Mouse (Mus musculus): ENCODE results near the gene Gar1. TPM values are rescaled to one million over a fixed set of nuclear protein-coding genes. Genes with fewer than 3 reads are reported as not detected.

The Gar1 gene
- polyA plus RNA-seq, 1 experiment from 2014 or later: 44.5 TPM

GRCm38 (mm10) chr3:129798551-129798950, 32.6 kb downstream of the Gar1 start:
- Histone ChIP-seq H3K4me2 (ENCODE audit: low read depth, low read length) (no peak overlapping the region), H3K9me3 (replicated peaks; ENCODE audit: control insufficient read depth, low read length) (no peaks in the 10 kb centered on the region), H3K4me1 (ENCODE audit: control insufficient read depth, insufficient read depth, low read length) (no peaks in the 10 kb centered on the region), H3K27me3 (ENCODE audit: control insufficient read depth, insufficient read depth, low read length) (no peaks in the 10 kb centered on the region), H3K4me3 (ENCODE audit: low read depth, low read length) (no peak overlapping the region), H3K27ac (replicated peaks; ENCODE audit: low read depth, low read length) (no peak overlapping the region), H3K9ac (replicated peaks; ENCODE audit: low read length) (no peak overlapping the region), H3K36me3 (replicated peaks; ENCODE audit: control insufficient read depth, insufficient read depth, low read depth, low read length) (no peaks in the 10 kb centered on the region)
- ATAC-seq (replicated peaks; ENCODE audit: insufficient number of reproducible peaks, low FRiP score, low TSS enrichment, low read depth) (no peak), DNase-seq (ENCODE audit: low spot score) (no peak)
- 88% methylated on average over 11 of the region's 11 CpGs for WGBS

GRCm38 (mm10) chr3:129797341-129797740, 33.9 kb downstream of the Gar1 start:
- H3K4me3 ChIP-seq (ENCODE audit: low read depth, low read length): no peak overlapping the region
- no peak for DNase-seq (ENCODE audit: low spot score)

GRCm38 (mm10) chr3:129793801-129794200, 37.4 kb downstream of the Gar1 start:
- no peaks in the 10 kb centered on the region for H3K27me3 ChIP-seq (ENCODE audit: control insufficient read depth, insufficient read depth, low read length)
- no peak overlapping the region for H3K4me3 ChIP-seq (ENCODE audit: low read depth, low read length)
- H3K36me3 ChIP-seq (replicated peaks; ENCODE audit: control insufficient read depth, insufficient read depth, low read depth, low read length): no peaks in the 10 kb centered on the region
- ATAC-seq (replicated peaks; ENCODE audit: insufficient number of reproducible peaks, low FRiP score, low TSS enrichment, low read depth): no peak
- WGBS: 90% methylated on average over 5 of the region's 5 CpGs
- no peaks in the 10 kb centered on the region for H3K9me3 ChIP-seq (replicated peaks; ENCODE audit: control insufficient read depth, low read length)
- no peak overlapping the region for H3K27ac ChIP-seq (replicated peaks; ENCODE audit: low read depth, low read length)
- no peak overlapping the region for H3K4me2 ChIP-seq (ENCODE audit: low read depth, low read length)
- H3K4me1 ChIP-seq (ENCODE audit: control insufficient read depth, insufficient read depth, low read length): no peaks in the 10 kb centered on the region
- no peak for DNase-seq (ENCODE audit: low spot score)
- no peak overlapping the region for H3K9ac ChIP-seq (replicated peaks; ENCODE audit: low read length)

More at GRCm38 (mm10) chr3:129797341-129797740, 33.9 kb downstream of the Gar1 start:
- no peaks in the 10 kb centered on the region for H3K4me1 ChIP-seq (ENCODE audit: control insufficient read depth, insufficient read depth, low read length)
- H3K36me3 ChIP-seq (replicated peaks; ENCODE audit: control insufficient read depth, insufficient read depth, low read depth, low read length): no peaks in the 10 kb centered on the region
- no peak for ATAC-seq (replicated peaks; ENCODE audit: insufficient number of reproducible peaks, low FRiP score, low TSS enrichment, low read depth)
- no peak overlapping the region for H3K9ac ChIP-seq (replicated peaks; ENCODE audit: low read length)
- H3K27ac ChIP-seq (replicated peaks; ENCODE audit: low read depth, low read length): no peak overlapping the region
- no peaks in the 10 kb centered on the region for H3K27me3 ChIP-seq (ENCODE audit: control insufficient read depth, insufficient read depth, low read length)
- WGBS: 78% methylated on average over 5 of the region's 5 CpGs
- no peaks in the 10 kb centered on the region for H3K9me3 ChIP-seq (replicated peaks; ENCODE audit: control insufficient read depth, low read length)
- H3K4me2 ChIP-seq (ENCODE audit: low read depth, low read length): no peak overlapping the region

- DNase-seq (ENCODE audit: low spot score): no peak
- H3K9me3 ChIP-seq (replicated peaks; ENCODE audit: control insufficient read depth, low read length): no peaks in the 10 kb centered on the region
- H3K4me1 ChIP-seq (ENCODE audit: control insufficient read depth, insufficient read depth, low read length): no peaks in the 10 kb centered on the region
- no peak overlapping the region for H3K27ac ChIP-seq (replicated peaks; ENCODE audit: low read depth, low read length)
- no peak overlapping the region for H3K9ac ChIP-seq (replicated peaks; ENCODE audit: low read length)
- ATAC-seq (replicated peaks; ENCODE audit: insufficient number of reproducible peaks, low FRiP score, low TSS enrichment, low read depth): no peak
- H3K27me3 ChIP-seq (ENCODE audit: control insufficient read depth, insufficient read depth, low read length): no peaks in the 10 kb centered on the region
- no peak overlapping the region for H3K4me2 ChIP-seq (ENCODE audit: low read depth, low read length)
- no peaks in the 10 kb centered on the region for H3K36me3 ChIP-seq (replicated peaks; ENCODE audit: control insufficient read depth, insufficient read depth, low read depth, low read length)
- 92% methylated on average over 3 of the region's 3 CpGs for WGBS
- no peak overlapping the region for H3K4me3 ChIP-seq (ENCODE audit: low read depth, low read length)
These were observed 48.5 kb downstream of the Gar1 start for GRCm38 (mm10) chr3:129782746-129783145.

GRCm38 (mm10) chr3:129781435-129781834, 49.8 kb downstream of the Gar1 start:
- Histone ChIP-seq H3K27me3 (ENCODE audit: control insufficient read depth, insufficient read depth, low read length) (no peaks in the 10 kb centered on the region), H3K9me3 (replicated peaks; ENCODE audit: control insufficient read depth, low read length) (no peaks in the 10 kb centered on the region), H3K4me3 (ENCODE audit: low read depth, low read length) (no peak overlapping the region), H3K4me1 (ENCODE audit: control insufficient read depth, insufficient read depth, low read length) (no peaks in the 10 kb centered on the region), H3K27ac (replicated peaks; ENCODE audit: low read depth, low read length) (no peak overlapping the region), H3K4me2 (ENCODE audit: low read depth, low read length) (no peak overlapping the region), H3K9ac (replicated peaks; ENCODE audit: low read length) (no peak overlapping the region), H3K36me3 (replicated peaks; ENCODE audit: control insufficient read depth, insufficient read depth, low read depth, low read length) (no peaks in the 10 kb centered on the region)
- DNase-seq (ENCODE audit: low spot score) (no peak), ATAC-seq (replicated peaks; ENCODE audit: insufficient number of reproducible peaks, low FRiP score, low TSS enrichment, low read depth) (no peak)
- 48% methylated on average over 10 of the region's 10 CpGs for WGBS

Other genes starting within 250 kb of the Gar1 start
- 1.3 and 1.6 TPM in 2 replicates for gene Egf, start 76.1 kb downstream of the Gar1 start, polyA plus RNA-seq (2014; fragmentation: Nextera tagmentation; extraction: Ambion mirVana)
- gene Lrit3, start 27.4 kb downstream of the Gar1 start, polyA plus RNA-seq (2014; fragmentation: Nextera tagmentation; extraction: Ambion mirVana): not detected in 2 replicates
- 0.15 and 0.61 TPM in 2 replicates for gene Rrh, start 8.8 kb downstream of the Gar1 start, polyA plus RNA-seq (2014; fragmentation: Nextera tagmentation; extraction: Ambion mirVana)
- gene Cfi, start 4.5 kb upstream of the Gar1 start, polyA plus RNA-seq (2014; fragmentation: Nextera tagmentation; extraction: Ambion mirVana): 0.45 and 0.52 TPM in 2 replicates
- 30.1 and 30.2 TPM in 2 replicates for gene Pla2g12a, start 47.2 kb upstream of the Gar1 start, polyA plus RNA-seq (2014; fragmentation: Nextera tagmentation; extraction: Ambion mirVana)
- gene Casp6, start 70.0 kb upstream of the Gar1 start, polyA plus RNA-seq (2014; fragmentation: Nextera tagmentation; extraction: Ambion mirVana): 111 and 119 TPM in 2 replicates
- gene Mcub, start 138.8 kb upstream of the Gar1 start, polyA plus RNA-seq (2014; fragmentation: Nextera tagmentation; extraction: Ambion mirVana): 1.6 and 1.7 TPM in 2 replicates
- gene Sec24b, start 230.2 kb upstream of the Gar1 start, polyA plus RNA-seq (2014; fragmentation: Nextera tagmentation; extraction: Ambion mirVana): 24.8 and 33.1 TPM in 2 replicates

Measured in embryonic facial prominence, embryonic 11.5 days (tissue).